7 mouse cellular contexts compared by ENCODE assay signal in the genomic region with DNA sequence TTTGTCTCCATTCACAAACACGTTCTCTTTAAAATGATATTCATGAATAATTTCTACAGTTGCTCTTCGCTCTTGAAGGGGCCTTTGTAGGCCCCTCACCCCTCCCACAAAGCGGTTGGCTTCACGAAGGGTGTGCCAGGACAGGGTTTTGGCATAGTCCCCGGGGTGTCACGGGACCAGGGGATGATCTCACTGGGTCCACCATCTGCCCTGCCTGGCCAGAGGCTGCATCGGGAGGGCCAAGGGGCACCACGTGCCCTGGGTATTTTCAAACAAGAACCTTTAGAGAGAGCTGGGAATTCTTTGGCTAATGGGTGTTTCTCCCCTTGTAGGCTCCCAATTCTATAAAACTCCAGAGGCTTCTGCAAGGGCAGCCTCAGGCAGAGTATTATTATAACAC. TPM values are rescaled to one million over a fixed set of nuclear protein-coding genes. Genes with fewer than 3 reads are reported as not detected.
A peak's percentile ranks its signal among the peaks of the same experiment; 100 is the strongest.
DNase-seq lines count a peak whose midpoint lies in the region.

No protein-coding gene starts in this region.

- DNase-seq in 3134 (ENCODE audit: extremely low read depth, insufficient read length, low spot score) = peak; percentile 49
- DNase-seq in Muller cell, postnatal 12 days (ENCODE audit: inconsistent ontology term) = peak; percentile 85
- peak; percentile 94 to 96 for DNase-seq in cerebellum, postnatal 36 days
- peak; percentile 67 to 74 for DNase-seq in heart, postnatal 36 days
- DNase-seq in left cerebral cortex, postnatal 36 days (ENCODE audit: low spot score in 2 of 2) = peak; percentile 65 to 69
- DNase-seq in urinary bladder, postnatal 14 days (ENCODE audit: low spot score) = no peak
- no peak for DNase-seq in c-Kit-positive CD71-positive TER-119-positive erythroid progenitor cells, embryonic 14.5 days (ENCODE audit: low spot score)

- intact Hi-C loops in heart, postnatal 36 days (cut with DNase I) = no loop called here
- intact Hi-C loops in left cerebral cortex, postnatal 36 days (cut with DNase I) = no loop called here

RNA-seq across cellular contexts. Expression of gene Mapt, which starts 41.2 kb away (rescaled TPM):
- total RNA-seq in heart, postnatal 36 days (2021) = 10 to 100 TPM; 79.5 to 92.6 TPM
- 100 to 1,000 TPM; 349 to 367 TPM for total RNA-seq in left cerebral cortex, postnatal 36 days (2021)

Comparison
In these comparisons a context has a peak if more than half of its experiments do, and no peak if none do; other contexts are left out.
1. DNase-seq: peak in 3134 (single experiment), Muller cell, postnatal 12 days (single experiment), cerebellum, postnatal 36 days (2 of 2), heart, postnatal 36 days (2 of 2) and left cerebral cortex, postnatal 36 days (2 of 2); none in urinary bladder, postnatal 14 days (single experiment) and c-Kit-positive CD71-positive TER-119-positive erythroid progenitor cells, embryonic 14.5 days (single experiment).